Mouse (Mus musculus) adrenal gland, adult (tissue): ENCODE data around the gene Jmjd4.

ENCODE experiments used
- DNase-seq, 2 experiments: peaks; one replicate each; pipeline ENCODE4 v3.0.0; 2022 to 2023; ENCODE audit warnings: low spot score in 1 of 2; ENCODE audit not compliant: inconsistent age in 2 of 2

The Jmjd4 gene

GRCm38 (mm10) chr11:59449741-59450229, at the start of gene Jmjd4:
Gene Jmjd4 (plus strand): TSS chr11:59450045.
- DNase-seq = peak; percentile 95 to 98

GRCm38 (mm10) chr11:59400876-59401275, 49.0 kb upstream of the Jmjd4 start:
- DNase-seq = no peak

GRCm38 (mm10) chr11:59405761-59406160, 44.1 kb upstream of the Jmjd4 start:
- DNase-seq = peak; percentile 67 to 81

- peak; percentile 81 to 90 for DNase-seq
Measured at GRCm38 (mm10) chr11:59410851-59411250, 39.0 kb upstream of the Jmjd4 start.

GRCm38 (mm10) chr11:59412058-59412457, 37.8 kb upstream of the Jmjd4 start:
- DNase-seq = no peak

- peak in 1 of 2 experiments; percentile 66 for DNase-seq
Measured at GRCm38 (mm10) chr11:59412999-59413863, 36.6 kb upstream of the Jmjd4 start.

GRCm38 (mm10) chr11:59418708-59419107, 31.1 kb upstream of the Jmjd4 start:
- DNase-seq = no peak

GRCm38 (mm10) chr11:59421436-59421835, 28.4 kb upstream of the Jmjd4 start:
- no peak for DNase-seq

- DNase-seq = no peak
Measured at GRCm38 (mm10) chr11:59421967-59422366, 27.9 kb upstream of the Jmjd4 start.

- no peak for DNase-seq
Measured at GRCm38 (mm10) chr11:59423010-59423588, 26.7 kb upstream of the Jmjd4 start.

- DNase-seq = peak in 1 of 2 experiments; percentile 61
Measured at GRCm38 (mm10) chr11:59425671-59426101, 24.2 kb upstream of the Jmjd4 start.

GRCm38 (mm10) chr11:59428057-59428660, 21.7 kb upstream of the Jmjd4 start:
- DNase-seq = no peak

GRCm38 (mm10) chr11:59429959-59430358, 19.9 kb upstream of the Jmjd4 start:
- no peak for DNase-seq

- peak in 1 of 2 experiments; percentile 73 for DNase-seq
Measured at GRCm38 (mm10) chr11:59432261-59432660, 17.6 kb upstream of the Jmjd4 start.

- no peak for DNase-seq
Measured at GRCm38 (mm10) chr11:59437954-59438353, 11.9 kb upstream of the Jmjd4 start.

GRCm38 (mm10) chr11:59443102-59443501, 6.7 kb upstream of the Jmjd4 start:
- no peak for DNase-seq

GRCm38 (mm10) chr11:59450230-59450771, 456 bp downstream of the Jmjd4 start:
- no peak for DNase-seq

- no peak for DNase-seq
Measured at GRCm38 (mm10) chr11:59451086-59451485, 1.2 kb downstream of the Jmjd4 start, which contains the start of gene Snap47. Gene Snap47 (minus strand): TSS chr11:59451186.

- peak; percentile 34 to 75 for DNase-seq
Measured at GRCm38 (mm10) chr11:59456346-59456745, 6.5 kb downstream of the Jmjd4 start.

- no peak for DNase-seq
Measured at GRCm38 (mm10) chr11:59456891-59457290, 7.0 kb downstream of the Jmjd4 start.

GRCm38 (mm10) chr11:59458973-59459372, 9.1 kb downstream of the Jmjd4 start:
- peak; percentile 87 to 92 for DNase-seq
